Mouse (Mus musculus): ENCODE results near the gene Gm14851. TPM values are rescaled to one million over a fixed set of nuclear protein-coding genes. Genes with fewer than 3 reads are reported as not detected.
"Not testable (repeated sequence)": the region's sequence is repeated elsewhere in the genome, so short reads cannot be mapped to it uniquely, and the experiment has no call there.

Gene Gm14851
- polyA plus RNA-seq (2014; fragmentation: Nextera tagmentation; extraction: Ambion mirVana) = not detected in 2 replicates

- DNase-seq; H3K36me3 ChIP-seq (ENCODE audit: control insufficient read depth, insufficient read depth, low read length); H3K4me2 ChIP-seq (ENCODE audit: low read length); H3K4me1 ChIP-seq (ENCODE audit: control insufficient read depth, insufficient read depth, low read length); ATAC-seq (ENCODE audit: low FRiP score, low TSS enrichment); H3K9ac ChIP-seq (replicated peaks; ENCODE audit: low read length); H3K27me3 ChIP-seq (ENCODE audit: control insufficient read depth, insufficient read depth, low read length); H3K27ac ChIP-seq (replicated peaks; ENCODE audit: low read depth, low read length); H3K4me3 ChIP-seq (replicated peaks; ENCODE audit: low read depth, low read length): not testable (repeated sequence)
- WGBS = 60% methylated on average over 1 of the region's 2 CpGs
- H3K9me3 ChIP-seq (ENCODE audit: control insufficient read depth, low read length) = peaks cover 11% of the 10 kb centered on the region; the same call in 1 of the 2 replicates
Measured at GRCm38 (mm10) chr8:21095950-21096349, at the start of gene Gm14851. Gm14851 (minus strand) TSS chr8:21096050.

DNA sequence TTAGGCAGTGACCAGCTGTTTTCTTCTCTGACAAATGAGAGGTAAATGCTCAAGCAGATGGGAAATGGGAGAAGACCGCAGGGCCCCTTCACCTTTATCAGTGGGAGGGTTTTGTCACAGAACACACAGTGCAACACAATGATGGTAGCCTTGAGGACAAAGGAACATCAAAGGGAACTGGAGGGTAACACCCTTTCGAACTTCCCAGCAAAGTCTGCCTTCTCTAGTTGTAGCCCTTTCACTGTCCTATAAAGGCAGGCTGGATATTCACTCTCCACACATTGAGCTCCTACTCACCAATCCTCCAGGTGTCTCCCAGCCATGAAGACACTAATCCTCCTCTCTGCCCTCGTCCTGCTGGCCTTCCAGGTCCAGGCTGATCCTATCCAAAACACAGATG, 38.5 kb upstream of the Gm14851 start, which contains the start of gene Defa30:
Defa30 (plus strand) TSS at position 301 of the 400 bp plus-strand sequence.
- H3K27me3 ChIP-seq (ENCODE audit: control insufficient read depth, insufficient read depth, low read length); ATAC-seq (ENCODE audit: low FRiP score, low TSS enrichment); H3K27ac ChIP-seq (replicated peaks; ENCODE audit: low read depth, low read length); H3K9ac ChIP-seq (replicated peaks; ENCODE audit: low read length); H3K4me3 ChIP-seq (replicated peaks; ENCODE audit: low read depth, low read length); H3K4me1 ChIP-seq (ENCODE audit: control insufficient read depth, insufficient read depth, low read length); H3K36me3 ChIP-seq (ENCODE audit: control insufficient read depth, insufficient read depth, low read length); DNase-seq; H3K9me3 ChIP-seq (ENCODE audit: control insufficient read depth, low read length); H3K4me2 ChIP-seq (ENCODE audit: low read length): not testable (repeated sequence)
- 55% methylated on average over 3 of the region's 3 CpGs for WGBS

GRCm38 (mm10) chr8:21093106-21093505, 2.7 kb downstream of the Gm14851 start:
- Histone ChIP-seq H3K27ac (replicated peaks; ENCODE audit: low read depth, low read length) (no peak overlapping the region), H3K4me1 (ENCODE audit: control insufficient read depth, insufficient read depth, low read length) (no peaks in the 10 kb centered on the region), H3K36me3 (ENCODE audit: control insufficient read depth, insufficient read depth, low read length) (no peaks in the 10 kb centered on the region), H3K4me2 (ENCODE audit: low read length) (no peak overlapping the region), H3K9ac (replicated peaks; ENCODE audit: low read length) (no peak overlapping the region), H3K27me3 (ENCODE audit: control insufficient read depth, insufficient read depth, low read length) (no peaks in the 10 kb centered on the region), H3K4me3 (replicated peaks; ENCODE audit: low read depth, low read length) (no peak overlapping the region), H3K9me3 (ENCODE audit: control insufficient read depth, low read length) (peaks cover 11% of the 10 kb centered on the region; the same call in 1 of the 2 replicates)
- DNase-seq (peak; percentile 0), ATAC-seq (ENCODE audit: low FRiP score, low TSS enrichment) (no peak)
- 38% methylated on average over 4 of the region's 4 CpGs for WGBS

DNA sequence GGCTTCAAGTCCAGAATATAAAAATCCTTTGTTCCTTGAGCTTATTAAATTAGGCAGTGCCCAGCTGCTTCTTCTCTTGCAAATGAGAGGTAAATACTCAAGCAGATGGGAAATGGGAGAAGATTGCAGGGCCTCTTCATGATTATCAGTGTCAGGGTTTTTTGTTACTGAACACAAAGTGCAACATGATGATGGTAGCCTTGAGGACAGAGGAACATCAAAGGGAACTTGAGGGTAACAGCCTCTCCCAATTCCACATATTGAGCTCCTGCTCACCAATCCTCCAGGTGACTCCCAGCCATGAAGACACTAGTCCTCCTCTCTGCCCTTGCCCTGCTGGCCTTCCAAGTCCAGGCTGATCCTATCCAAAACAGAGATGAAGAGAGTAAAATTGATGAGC, 11.7 kb downstream of the Gm14851 start, which contains the start of gene Defa25:
Defa25 (plus strand) TSS at position 301 of the 400 bp plus-strand sequence.
- not testable (repeated sequence) for H3K9me3 ChIP-seq (ENCODE audit: control insufficient read depth, low read length); H3K4me3 ChIP-seq (replicated peaks; ENCODE audit: low read depth, low read length); H3K36me3 ChIP-seq (ENCODE audit: control insufficient read depth, insufficient read depth, low read length); H3K9ac ChIP-seq (replicated peaks; ENCODE audit: low read length); H3K4me2 ChIP-seq (ENCODE audit: low read length); H3K27me3 ChIP-seq (ENCODE audit: control insufficient read depth, insufficient read depth, low read length); H3K27ac ChIP-seq (replicated peaks; ENCODE audit: low read depth, low read length); ATAC-seq (ENCODE audit: low FRiP score, low TSS enrichment); DNase-seq; H3K4me1 ChIP-seq (ENCODE audit: control insufficient read depth, insufficient read depth, low read length)

DNA sequence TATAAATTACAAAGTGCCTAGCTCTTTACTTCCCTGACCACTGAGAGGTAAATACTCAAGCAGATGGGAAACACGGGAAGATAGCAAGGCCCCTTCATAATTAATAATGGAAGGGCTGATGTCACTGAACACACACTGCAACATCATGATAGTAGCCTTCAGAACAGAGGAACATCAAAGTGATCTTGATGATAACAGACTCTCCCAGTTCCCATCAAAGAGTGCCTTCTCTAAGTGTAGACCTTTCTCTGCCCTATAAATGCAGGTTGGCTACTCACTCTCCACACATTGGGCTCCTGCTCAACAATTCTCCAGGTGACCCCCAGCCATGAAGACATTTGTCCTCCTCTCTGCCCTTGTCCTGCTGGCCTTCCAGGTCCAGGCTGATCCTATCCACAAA, 31.1 kb downstream of the Gm14851 start, which contains the start of gene Defa35:
Defa35 (plus strand) TSS at position 301 of the 400 bp plus-strand sequence.
- H3K36me3 ChIP-seq (ENCODE audit: control insufficient read depth, insufficient read depth, low read length); H3K9ac ChIP-seq (replicated peaks; ENCODE audit: low read length); H3K27me3 ChIP-seq (ENCODE audit: control insufficient read depth, insufficient read depth, low read length); ATAC-seq (ENCODE audit: low FRiP score, low TSS enrichment); DNase-seq; H3K27ac ChIP-seq (replicated peaks; ENCODE audit: low read depth, low read length); H3K4me1 ChIP-seq (ENCODE audit: control insufficient read depth, insufficient read depth, low read length); H3K4me2 ChIP-seq (ENCODE audit: low read length); H3K4me3 ChIP-seq (replicated peaks; ENCODE audit: low read depth, low read length); H3K9me3 ChIP-seq (ENCODE audit: control insufficient read depth, low read length): not testable (repeated sequence)
- 87% methylated on average over 1 of the region's 1 CpGs for WGBS

DNA sequence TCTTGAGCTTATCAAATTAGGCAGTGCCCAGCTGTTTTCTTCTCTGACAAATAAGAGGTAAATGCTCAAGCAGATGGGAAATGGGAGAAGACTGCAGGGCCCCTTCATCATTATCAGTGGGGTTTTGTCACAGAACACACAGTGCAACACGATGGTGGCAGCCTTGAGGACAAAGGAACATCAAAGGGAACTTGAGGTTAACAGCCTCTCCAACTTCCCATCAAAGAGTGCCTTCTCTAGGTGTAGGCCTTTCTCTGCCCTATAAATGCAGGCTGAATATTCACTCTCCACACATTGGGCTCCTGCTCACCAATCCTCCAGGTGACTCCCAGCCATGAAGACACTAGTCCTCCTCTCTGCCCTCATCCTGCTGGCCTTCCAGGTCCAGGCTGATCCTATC, 41.1 kb downstream of the Gm14851 start, which contains the start of gene Defa23:
Defa23 (plus strand) TSS at position 301 of the 400 bp plus-strand sequence.
- WGBS = no CpG with 5 or more reads among the region's 1 CpGs
- H3K4me2 ChIP-seq (ENCODE audit: low read length); H3K9ac ChIP-seq (replicated peaks; ENCODE audit: low read length); H3K4me3 ChIP-seq (replicated peaks; ENCODE audit: low read depth, low read length); H3K36me3 ChIP-seq (ENCODE audit: control insufficient read depth, insufficient read depth, low read length); ATAC-seq (ENCODE audit: low FRiP score, low TSS enrichment); H3K4me1 ChIP-seq (ENCODE audit: control insufficient read depth, insufficient read depth, low read length); H3K27ac ChIP-seq (replicated peaks; ENCODE audit: low read depth, low read length); H3K27me3 ChIP-seq (ENCODE audit: control insufficient read depth, insufficient read depth, low read length); DNase-seq; H3K9me3 ChIP-seq (ENCODE audit: control insufficient read depth, low read length): not testable (repeated sequence)

Other genes with a start within 250 kb of the Gm14851 start
- gene Defb33, start 203.4 kb downstream of the Gm14851 start, polyA plus RNA-seq (2014; fragmentation: Nextera tagmentation; extraction: Ambion mirVana) = not detected in 2 replicates
- not detected in 2 replicates for gene Gm15056, start 193.4 kb downstream of the Gm14851 start, polyA plus RNA-seq (2014; fragmentation: Nextera tagmentation; extraction: Ambion mirVana)
- not detected in 2 replicates for gene Gm6040, start 174.0 kb downstream of the Gm14851 start, polyA plus RNA-seq (2014; fragmentation: Nextera tagmentation; extraction: Ambion mirVana)
- not detected in 2 replicates for gene AY761185, start 151.3 kb downstream of the Gm14851 start, polyA plus RNA-seq (2014; fragmentation: Nextera tagmentation; extraction: Ambion mirVana)
- gene Defa21, start 70.5 kb downstream of the Gm14851 start, polyA plus RNA-seq (2014; fragmentation: Nextera tagmentation; extraction: Ambion mirVana) = not detected in 2 replicates
- gene Defa23, start 41.0 kb downstream of the Gm14851 start, polyA plus RNA-seq (2014; fragmentation: Nextera tagmentation; extraction: Ambion mirVana) = not detected in 2 replicates
- gene Defa35, start 31.0 kb downstream of the Gm14851 start, polyA plus RNA-seq (2014; fragmentation: Nextera tagmentation; extraction: Ambion mirVana) = not detected in 2 replicates
- gene Defa25, start 11.6 kb downstream of the Gm14851 start, polyA plus RNA-seq (2014; fragmentation: Nextera tagmentation; extraction: Ambion mirVana) = not detected in 2 replicates
- not detected in 2 replicates for gene Defa30, start 38.6 kb upstream of the Gm14851 start, polyA plus RNA-seq (2014; fragmentation: Nextera tagmentation; extraction: Ambion mirVana)
- not detected in 2 replicates for gene Defa22, start 66.2 kb upstream of the Gm14851 start, polyA plus RNA-seq (2014; fragmentation: Nextera tagmentation; extraction: Ambion mirVana)
- gene Defa31, start 95.6 kb upstream of the Gm14851 start, polyA plus RNA-seq (2014; fragmentation: Nextera tagmentation; extraction: Ambion mirVana) = not detected in 2 replicates
- not detected in 2 replicates for gene Gm15293, start 105.5 kb upstream of the Gm14851 start, polyA plus RNA-seq (2014; fragmentation: Nextera tagmentation; extraction: Ambion mirVana)
- not detected in 2 replicates for gene Gm15292, start 153.7 kb upstream of the Gm14851 start, polyA plus RNA-seq (2014; fragmentation: Nextera tagmentation; extraction: Ambion mirVana)
- not detected in 2 replicates for gene Defa27, start 219.5 kb upstream of the Gm14851 start, polyA plus RNA-seq (2014; fragmentation: Nextera tagmentation; extraction: Ambion mirVana)
- not detected in 2 replicates for gene Defa29, start 231.0 kb upstream of the Gm14851 start, polyA plus RNA-seq (2014; fragmentation: Nextera tagmentation; extraction: Ambion mirVana)